Mouse (Mus musculus): ENCODE measurements around the gene Bicdl2.

DNA sequence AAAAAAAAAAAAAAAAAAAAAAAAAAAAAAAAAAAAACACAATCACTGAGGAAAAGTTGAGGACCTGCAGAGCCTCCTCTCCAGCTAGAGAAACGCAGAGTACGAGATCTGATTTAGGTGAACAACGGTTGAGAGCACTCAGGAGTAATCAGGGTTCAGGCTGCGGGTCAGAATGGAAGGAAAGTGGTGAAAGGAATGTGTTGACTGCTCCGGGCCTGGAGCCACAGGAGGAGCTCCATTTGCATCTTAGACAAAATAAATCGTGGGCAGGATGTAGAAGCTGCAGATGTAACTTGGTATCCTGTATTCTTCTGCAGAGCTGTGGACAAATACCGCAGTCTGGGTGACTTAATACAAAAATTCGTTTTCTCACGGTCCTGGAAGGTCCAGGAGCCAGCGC, 14.4 kb upstream of the Bicdl2 start:
- TF ChIP-seq EP300 (optimal IDR thresholded peaks at IDR 0.05) (no peak), CTCF (IDR thresholded peaks at IDR 0.05; ENCODE audit: low read depth) (no peak)
